ENCODE assay signal across 32 mouse cellular contexts in the genomic region with DNA sequence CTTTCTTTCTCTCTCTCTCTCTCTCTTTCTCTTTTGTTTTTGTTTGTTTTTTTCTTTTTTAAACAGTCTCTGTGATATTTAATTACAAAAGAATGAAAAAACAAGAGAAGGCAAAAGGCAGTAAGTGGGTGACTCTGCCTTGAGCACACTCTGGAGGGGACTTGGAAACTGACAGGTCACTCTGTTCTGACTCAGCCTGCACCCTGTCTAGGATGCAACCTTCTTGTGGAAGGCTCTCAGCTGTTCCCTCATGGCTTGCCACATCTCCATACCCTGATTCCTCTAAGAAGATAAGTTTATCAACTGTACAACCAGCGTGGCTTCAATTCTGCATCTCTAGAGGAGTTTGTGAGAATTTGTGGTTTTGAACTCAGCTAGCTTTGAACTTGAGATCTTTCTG. TPM values are rescaled to one million over a fixed set of nuclear protein-coding genes. Genes with fewer than 3 reads are reported as not detected.
DNase-seq lines count a peak whose midpoint lies in the region; ATAC-seq and TF ChIP-seq lines count a peak whose summit lies in the region.
"Had no signal": no experiment of that assay in that cellular context is flagged by ENCODE, and none has a peak within 500 bp of the region (broad histone marks: within the 10 kb centered on the region; RNA-seq: fewer than 3 reads in every experiment).

No protein-coding gene starts in this region.

- 37% methylated on average over 1 of the region's 1 CpGs for WGBS in liver, embryonic 13.5 days (ENCODE audit: insufficient replicate concordance)
- WGBS in liver, postnatal 0 days (ENCODE audit: insufficient replicate concordance): 42% methylated on average over 1 of the region's 1 CpGs

- no peak overlapping the region for H3K4me2 ChIP-seq in liver, embryonic 13.5 days
- H3K4me2 ChIP-seq in liver, postnatal 0 days (ENCODE audit: low read depth, low read length): no peak overlapping the region
- H3K4me2 ChIP-seq: forebrain, embryonic 13.5 days; heart, embryonic 11.5 days; hindbrain, embryonic 12.5 days had no signal

- no peak overlapping the region for H3K9ac ChIP-seq in liver, embryonic 13.5 days
- H3K9ac ChIP-seq in liver, postnatal 0 days (replicated peaks): no peak overlapping the region
- H3K9ac ChIP-seq: forebrain, embryonic 13.5 days; hindbrain, embryonic 12.5 days had no signal

- H3K9me3 ChIP-seq in liver, embryonic 13.5 days (replicated peaks): no peaks in the 10 kb centered on the region
- H3K9me3 ChIP-seq in liver, postnatal 0 days (ENCODE audit: low read length): no peaks in the 10 kb centered on the region
- H3K9me3 ChIP-seq: forebrain, embryonic 10.5 days; forebrain, embryonic 13.5 days; G1E had no signal

- peaks cover 22% of the 10 kb centered on the region for H3K4me1 ChIP-seq in liver, embryonic 13.5 days (replicated peaks)
- H3K4me1 ChIP-seq in liver, postnatal 0 days (ENCODE audit: insufficient read depth): peaks cover 5% of the 10 kb centered on the region; the same call in 1 of the 2 replicates

- H3K36me3 ChIP-seq in liver, embryonic 13.5 days: peaks cover 55% of the 10 kb centered on the region
- no peaks in the 10 kb centered on the region for H3K36me3 ChIP-seq in liver, postnatal 0 days (replicated peaks; ENCODE audit: insufficient read depth, low read length)

- no peaks in the 10 kb centered on the region for H3K27me3 ChIP-seq in liver, embryonic 13.5 days
- H3K27me3 ChIP-seq in liver, postnatal 0 days (ENCODE audit: insufficient read depth, low read length): no peaks in the 10 kb centered on the region
- H3K27me3 ChIP-seq: CH12.LX; forebrain, embryonic 13.5 days; hindbrain, embryonic 12.5 days had no signal

- no peak for TF ChIP-seq EP300 in liver, postnatal 0 days (IDR thresholded peaks at IDR 0.05; ENCODE audit: low read depth)

- H3K27ac ChIP-seq in liver, embryonic 13.5 days: peak overlapping the region; percentile 50; the same call in 1 of the 2 replicates
- H3K27ac ChIP-seq in liver, postnatal 0 days (ENCODE audit: low read depth): no peak overlapping the region
- H3K27ac ChIP-seq: forebrain, embryonic 10.5 days; forebrain, embryonic 13.5 days; gastrocnemius, adult 2 months; hindbrain, embryonic 12.5 days had no signal

- no peak overlapping the region for H3K4me3 ChIP-seq in liver, embryonic 13.5 days (replicated peaks)
- no peak overlapping the region for H3K4me3 ChIP-seq in liver, postnatal 0 days (ENCODE audit: low read depth, low read length)
- H3K4me3 ChIP-seq: forebrain, embryonic 10.5 days; forebrain, embryonic 13.5 days; gastrocnemius, adult 2 months; hindbrain, embryonic 12.5 days had no signal

- DNase-seq in liver, embryonic 13.5 days: no peak
- DNase-seq in liver, postnatal 0 days: no peak
- peak; percentile 36 for DNase-seq in 416B (ENCODE audit: low read depth)
- DNase-seq in lung, postnatal 10 days: peak; percentile 66
- DNase-seq in lung, postnatal 4 days: peak; percentile 45 to 71
- DNase-seq in adrenal gland, postnatal 4 days (ENCODE audit: low spot score in 2 of 2): no peak
- no peak for DNase-seq in Muller cell, postnatal 12 days (ENCODE audit: inconsistent ontology term)
- DNase-seq: adrenal gland, adult 2 months; adrenal gland, postnatal 14 days; B cell, adult 2 months; cerebellum, adult 11-12 months; cerebellum, adult 8-10 months; cerebellum, postnatal 10 days; gastrocnemius, adult 2 months; gastrocnemius, postnatal 14 days; heart, adult 11 months had no signal

- no peak for TF ChIP-seq CTCF in liver, postnatal 0 days (IDR thresholded peaks at IDR 0.05; ENCODE audit: low read depth)

- no peak for ATAC-seq in liver, embryonic 13.5 days (ENCODE audit: low read depth)
- no peak for ATAC-seq in liver, postnatal 0 days
- ATAC-seq: forebrain, embryonic 13.5 days; forebrain, embryonic 16.5 days; hindbrain, embryonic 16.5 days had no signal

RNA-seq across cellular contexts. Expression of a gene that starts 25.2 kb away (rescaled TPM):
- not detected in 2 replicates for polyA plus RNA-seq in liver, embryonic 13.5 days (2015; fragmentation: Nextera tagmentation; extraction: Ambion mirVana)
- polyA plus RNA-seq in liver, postnatal 0 days (2015; fragmentation: Nextera tagmentation; extraction: Ambion mirVana): not detected in 2 replicates
- not detected for total RNA-seq in adrenal gland, postnatal 4 days (2021)
- total RNA-seq: adrenal gland, adult 2 months; adrenal gland, postnatal 14 days; CH12.LX; G1E; gastrocnemius, adult 2 months; gastrocnemius, postnatal 14 days; gastrocnemius, postnatal 4 days; heart, adult 8-10 months; heart, postnatal 25 days; hematopoietic stem cell, adult 5-6 weeks had no signal
- polyA plus RNA-seq: adrenal gland, adult 2 months; brain, embryonic 14.5 days; embryonic facial prominence, embryonic 11.5 days; embryonic facial prominence, embryonic 14.5 days; forebrain, embryonic 10.5 days; forebrain, embryonic 13.5 days; forebrain, embryonic 16.5 days; G1E; heart, embryonic 11.5 days; heart, embryonic 14.5 days; hindbrain, embryonic 12.5 days; hindbrain, embryonic 16.5 days had no signal

Comparison
In these comparisons a context has a peak if more than half of its experiments do, and no peak if none do; other contexts are left out.
1. DNase-seq: peak in 416B (single experiment), lung, postnatal 10 days (single experiment) and lung, postnatal 4 days (2 of 2); none in liver, embryonic 13.5 days (single experiment), liver, postnatal 0 days (single experiment), adrenal gland, postnatal 4 days (0 of 2) and Muller cell, postnatal 12 days (single experiment).